Mouse (Mus musculus) CH12.LX (cell line): ENCODE data around the gene Gm20388. TPM values are rescaled to one million over a fixed set of nuclear protein-coding genes. Genes with fewer than 3 reads are reported as not detected.

Source experiments
- DNase-seq: peaks from one replicate; pipeline ENCODE4 v3.0.0-alpha.2; 2013; ENCODE audit errors: extremely low read depth
- H3K27ac ChIP-seq: 2 replicates; pipeline ENCODE4 v1.5.1; 2012; ENCODE audit warnings: low read depth, mild to moderate bottlenecking, control low read depth, moderate library complexity; ENCODE audit not compliant: insufficient read depth
- H3K27me3 ChIP-seq: replicated peaks from 2 replicates; pipeline ENCODE3; 2012; ENCODE audit warnings: inconsistent platforms
- H3K36me3 ChIP-seq, 2 experiments: replicated peaks in 1 of 2; 2 replicates each; pipeline versions ENCODE3 to v1.6.1; 2012; ENCODE audit warnings: inconsistent platforms in 1 of 2, low read length in 1 of 2, mild to moderate bottlenecking in 1 of 2, mixed read lengths in 1 of 2, moderate library complexity in 1 of 2; ENCODE audit not compliant: control insufficient read depth in 1 of 2, insufficient read depth in 1 of 2
- H3K4me1 ChIP-seq, 2 experiments: 2 replicates each; pipeline ENCODE4 v1.6.1; 2012; ENCODE audit warnings: inconsistent platforms in 1 of 2, moderate library complexity in 1 of 2; ENCODE audit not compliant: insufficient read depth in 2 of 2, control insufficient read depth in 1 of 2
- H3K4me2 ChIP-seq: 2 replicates; pipeline ENCODE4 v1.6.1; 2012; ENCODE audit warnings: low read depth, mild to moderate bottlenecking, control low read depth; ENCODE audit not compliant: poor library complexity, insufficient read depth, severe bottlenecking
- H3K4me3 ChIP-seq, 3 experiments: fragments of 150-350 bp in 1 of 3; sonication (generic) in 1 of 3; replicated peaks in 1 of 3; 2 replicates each; pipeline versions ENCODE3 to v1.5.1; 2011 to 2012; ENCODE audit warnings: low read depth in 2 of 3, low read length in 2 of 3, mild to moderate bottlenecking in 2 of 3, moderate library complexity in 2 of 3, control low read depth in 1 of 3, improper control_type of control experiment in 1 of 3, inconsistent platforms in 1 of 3, mixed read lengths in 1 of 3; ENCODE audit not compliant: poor library complexity in 1 of 3
- H3K79me2 ChIP-seq: replicated peaks from 2 replicates; pipeline ENCODE4 v1.6.1; 2012; ENCODE audit warnings: mild to moderate bottlenecking, moderate library complexity; ENCODE audit not compliant: control insufficient read depth, poor library complexity, insufficient read depth, severe bottlenecking; ENCODE audit errors: extremely low read depth
- H3K9ac ChIP-seq: 2 replicates; pipeline ENCODE4 v1.6.1; 2012; ENCODE audit warnings: low read depth, mild to moderate bottlenecking, control low read depth, moderate library complexity; ENCODE audit not compliant: insufficient read depth
- H3K9me3 ChIP-seq: replicated peaks from 2 replicates; pipeline ENCODE3; 2012; ENCODE audit warnings: low read length, inconsistent platforms, mixed read lengths
- CTCF ChIP-seq, 2 experiments: IDR thresholded peaks in 1 of 2; conservative IDR thresholded peaks in 1 of 2; 2 replicates each; pipeline ENCODE4 v1.5.1; 2011 to 2012; ENCODE audit warnings: low read depth in 2 of 2, low read length in 2 of 2, improper control_type of control experiment in 1 of 2, inconsistent platforms in 1 of 2, mild to moderate bottlenecking in 1 of 2, moderate library complexity in 1 of 2
- JUN ChIP-seq: IDR thresholded peaks from 2 replicates; pipeline ENCODE4 v1.6.1; 2011; ENCODE audit warnings: low read depth, mild to moderate bottlenecking, low read length, improper control_type of control experiment, moderate library complexity; ENCODE audit not compliant: insufficient read depth
- MAX ChIP-seq: IDR thresholded peaks from 2 replicates; pipeline ENCODE4 v1.6.1; 2011; ENCODE audit warnings: low read length, improper control_type of control experiment
- MEF2A ChIP-seq: IDR thresholded peaks from 2 replicates; pipeline ENCODE4 v1.6.1; 2014; ENCODE audit warnings: low read depth, mild to moderate bottlenecking, inconsistent platforms, low read length, improper control_type of control experiment, borderline replicate concordance
- MXI1 ChIP-seq: IDR thresholded peaks from 2 replicates; pipeline ENCODE4 v1.6.1; 2011; ENCODE audit warnings: mild to moderate bottlenecking, low read depth, low read length, improper control_type of control experiment
- NELFE ChIP-seq: IDR thresholded peaks from 2 replicates; pipeline ENCODE4 v1.6.1; 2011; ENCODE audit warnings: low read depth, low read length, improper control_type of control experiment
- NRF1 ChIP-seq: IDR thresholded peaks from 2 replicates; pipeline ENCODE4 v1.6.1; 2014; ENCODE audit warnings: low read depth, mild to moderate bottlenecking, inconsistent platforms, low read length, improper control_type of control experiment, moderate library complexity
- POLR2A ChIP-seq: IDR thresholded peaks from 2 replicates; pipeline ENCODE4 v1.6.1; 2011; ENCODE audit warnings: low read depth, mild to moderate bottlenecking, improper control_type of control experiment, low read length
- POLR2AphosphoS2 ChIP-seq: IDR thresholded peaks from 2 replicates; pipeline ENCODE4 v1.6.1; 2011; ENCODE audit warnings: low read depth, low read length, improper control_type of control experiment
- RCOR1 ChIP-seq: conservative IDR thresholded peaks from 2 replicates; pipeline ENCODE4 v1.6.1; 2012; ENCODE audit warnings: low read depth, mild to moderate bottlenecking, inconsistent platforms, low read length, improper control_type of control experiment
- SIN3A ChIP-seq: IDR thresholded peaks from 2 replicates; pipeline ENCODE4 v1.6.1; 2012; ENCODE audit warnings: low read length, improper control_type of control experiment, inconsistent platforms
- SMC3 ChIP-seq: IDR thresholded peaks from 2 replicates; pipeline ENCODE4 v1.6.1; 2011; ENCODE audit warnings: low read depth, low read length, improper control_type of control experiment
- TCF12 ChIP-seq: IDR thresholded peaks from 2 replicates; pipeline ENCODE4 v1.6.1; 2014; ENCODE audit warnings: low read depth, mild to moderate bottlenecking, inconsistent platforms, low read length, improper control_type of control experiment
- UBTF ChIP-seq: IDR thresholded peaks from 2 replicates; pipeline ENCODE4 v1.6.1; 2012; ENCODE audit warnings: low read depth, mild to moderate bottlenecking, inconsistent platforms, low read length, improper control_type of control experiment, moderate library complexity
- USF1 ChIP-seq: IDR thresholded peaks from 2 replicates; pipeline ENCODE4 v1.6.1; 2014; ENCODE audit warnings: low read depth, mild to moderate bottlenecking, inconsistent platforms, low read length, improper control_type of control experiment
- ZMIZ1 ChIP-seq: IDR thresholded peaks from 2 replicates; pipeline ENCODE4 v1.6.1; 2012; ENCODE audit warnings: low read depth, mild to moderate bottlenecking, inconsistent platforms, low read length, improper control_type of control experiment
- ZNF384 ChIP-seq: IDR thresholded peaks from 2 replicates; pipeline ENCODE4 v1.6.1; 2012; ENCODE audit warnings: low read depth, low read length, improper control_type of control experiment, inconsistent platforms
- dilution Hi-C: fragments of 300-500 bp; cut with MboI; formaldehyde crosslinking; loops from 2 replicates; pipeline ENCODE4 v1.14.3; 2020; ENCODE audit warnings: low sequenced_read_pairs; ENCODE audit not compliant: extremely low pct_unique_long_range_greater_than_20kb, extremely low pct_ligation_motif_present
- in situ Hi-C: fragments of 300-500 bp; cut with MboI; formaldehyde crosslinking; loops from 3 replicates; pipeline ENCODE4 v1.14.3; 2019; ENCODE audit warnings: low sequenced_read_pairs, low pct_ligation_motif_present, low pct_unique_long_range_greater_than_20kb, mixed read lengths
- polyA plus RNA-seq: library from polyadenylated mRNA; unstranded; fragments of >175 nt; gene quantifications from 2 replicates; pipeline ENCODE4 v1.2.1, GENCODE M21; 2012; ENCODE audit warnings: low read depth; ENCODE audit not compliant: insufficient read length
- total RNA-seq, 2 experiments: library from RNA; depleted of rRNA; stranded (reverse); fragments of 300-350 nt in 1 of 2; fragments of >200 nt in 1 of 2; gene quantifications; 2 replicates each; pipeline ENCODE4 v1.2.3; 2012 to 2014

Gm20388 gene
- total and polyA plus RNA-seq, 3 experiments: 14.8 to 26.3 (median 22.2) TPM

DNA sequence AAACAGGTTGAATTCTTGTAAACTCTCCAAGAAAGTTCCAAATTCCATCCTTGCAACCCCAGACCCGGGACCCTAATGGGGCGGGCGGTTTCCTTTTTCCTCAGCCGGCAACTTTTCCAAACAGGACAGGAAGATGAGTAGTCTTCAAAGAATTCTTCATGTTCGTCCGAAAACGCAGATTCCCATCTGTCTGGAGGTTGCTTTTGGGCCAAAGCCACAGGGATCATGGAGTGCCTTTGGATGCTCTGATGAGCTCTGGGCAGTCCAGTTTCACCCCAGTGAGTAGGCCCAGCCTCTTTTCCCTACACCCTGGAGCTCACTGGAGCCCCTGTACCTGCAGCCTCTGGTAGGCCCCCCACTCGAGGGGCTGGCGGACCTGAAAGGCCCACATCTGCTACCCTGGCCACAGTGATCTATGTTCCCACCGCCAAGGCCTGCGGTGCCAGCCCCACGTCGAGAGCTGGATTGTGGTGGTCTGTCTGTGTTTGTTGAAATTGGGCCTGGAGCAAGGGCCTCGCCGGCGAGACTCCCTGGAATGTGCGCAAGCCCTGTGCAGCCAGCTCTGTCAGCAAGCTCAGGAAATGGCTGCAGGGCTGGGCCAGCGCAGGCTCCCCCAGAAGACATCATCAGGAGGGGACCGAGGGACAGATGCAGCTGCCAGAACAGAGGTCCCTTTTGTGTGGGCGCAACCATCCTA is 1567.4 kb downstream of the Gm20388 start:
- Histone ChIP-seq H3K36me3 (no peaks in the 10 kb centered on the region), H3K4me3 (no peak overlapping the region), H3K4me1 (no peaks in the 10 kb centered on the region), H3K9ac (no peak overlapping the region), H3K27me3 (peaks cover 76% of the 10 kb centered on the region), H3K79me2 (no peaks in the 10 kb centered on the region), H3K27ac (no peak overlapping the region), H3K4me2 (no peak overlapping the region), H3K9me3 (no peaks in the 10 kb centered on the region)
- in situ Hi-C loops (no loop called here), dilution Hi-C loops (no loop called here)
- no peak for DNase-seq
- TF ChIP-seq RCOR1 (no peak), MXI1 (no peak), NELFE (no peak)

DNA sequence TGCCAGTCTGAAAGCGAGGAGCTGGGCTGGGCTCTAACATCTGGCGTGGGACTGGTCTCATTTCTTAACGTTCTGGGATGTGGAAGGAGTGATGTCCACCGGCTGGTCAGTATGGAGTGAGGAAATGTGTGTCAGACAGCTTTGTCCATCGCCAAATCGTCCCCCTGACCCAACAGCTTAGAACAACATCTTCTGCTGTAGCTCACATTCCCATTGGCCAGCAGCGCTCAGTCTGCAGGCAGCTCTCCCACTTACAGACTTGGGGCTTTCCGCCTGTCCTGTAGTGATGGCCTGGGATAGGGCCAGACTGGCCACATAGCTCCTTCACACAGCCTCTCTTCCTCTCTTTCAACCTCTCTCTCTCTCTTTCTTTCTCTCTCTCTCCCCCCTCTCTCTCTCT is 1568.5 kb downstream of the Gm20388 start:
- H3K4me1 ChIP-seq: no peaks in the 10 kb centered on the region
- in situ Hi-C loops (no loop called here), dilution Hi-C loops (no loop called here)
- H3K79me2 ChIP-seq: no peaks in the 10 kb centered on the region
- H3K27me3 ChIP-seq: peaks cover 85% of the 10 kb centered on the region
- no peak for TF ChIP-seq SMC3
- TF ChIP-seq ZMIZ1: no peak
- no peak for TF ChIP-seq POLR2AphosphoS2
- TF ChIP-seq POLR2A: no peak
- no peak for TF ChIP-seq MAX
- TF ChIP-seq ZNF384: no peak
- no peak for TF ChIP-seq UBTF
- no peak overlapping the region for H3K27ac ChIP-seq
- H3K9ac ChIP-seq: no peak overlapping the region
- no peaks in the 10 kb centered on the region for H3K9me3 ChIP-seq
- no peak for DNase-seq
- no peak overlapping the region for H3K4me3 ChIP-seq
- H3K4me2 ChIP-seq: no peak overlapping the region
- no peaks in the 10 kb centered on the region for H3K36me3 ChIP-seq

DNA sequence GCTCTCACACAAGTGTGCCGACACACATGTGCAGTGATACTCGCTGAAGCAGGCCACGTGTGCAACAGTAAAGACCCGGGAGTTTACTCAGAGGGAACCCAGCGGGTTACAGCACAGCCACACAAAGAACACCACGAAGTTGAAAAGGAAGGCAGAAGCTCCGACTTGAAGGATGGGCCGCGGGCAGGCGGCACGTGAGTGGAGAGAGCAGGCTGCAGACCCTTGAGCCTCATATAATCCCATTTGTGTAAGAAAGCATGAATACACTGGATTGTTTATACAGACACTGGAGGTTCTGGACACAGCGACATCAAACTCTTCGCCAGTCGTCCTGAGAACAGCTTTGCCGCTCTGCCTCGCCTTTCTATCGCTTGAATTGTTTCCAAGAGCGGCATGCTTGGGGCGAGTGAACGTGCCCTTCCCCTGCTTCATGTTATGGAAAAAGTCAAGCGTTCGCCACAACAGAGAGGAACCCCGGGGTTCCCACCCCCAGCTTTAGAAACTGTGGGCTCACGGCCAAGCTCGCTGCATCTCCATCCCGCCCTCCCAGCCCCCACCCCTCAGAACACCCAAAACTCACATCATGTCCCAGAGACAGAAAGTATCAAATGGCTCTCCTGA is 1569.9 kb downstream of the Gm20388 start:
- Histone ChIP-seq H3K4me1 (no peaks in the 10 kb centered on the region), H3K27me3 (peaks cover 83% of the 10 kb centered on the region), H3K4me3 (no peak overlapping the region), H3K9me3 (no peaks in the 10 kb centered on the region), H3K4me2 (no peak overlapping the region), H3K79me2 (no peaks in the 10 kb centered on the region), H3K9ac (no peak overlapping the region), H3K36me3 (no peaks in the 10 kb centered on the region), H3K27ac (no peak overlapping the region)
- TF ChIP-seq POLR2AphosphoS2 (no peak), NRF1 (no peak), NELFE (no peak), SIN3A (no peak), USF1 (no peak), JUN (no peak), MEF2A (no peak), SMC3 (no peak), TCF12 (no peak), CTCF (conservative IDR thresholded peaks at IDR 0.05 in 1 of 2, IDR thresholded peaks at IDR 0.05 in 1 of 2; ENCODE audit: low read depth in 2 of 2, low read length in 2 of 2) (no peak)
- in situ Hi-C loops (no loop called here), dilution Hi-C loops (no loop called here)
- no peak for DNase-seq
